Mouse (Mus musculus) heart, postnatal 0 days (tissue): ENCODE results near the gene Nox3.

ENCODE experiments used
- CTCF ChIP-seq: IDR thresholded peaks from 2 replicates; pipeline ENCODE4 v1.5.1; 2016; ENCODE audit warnings: antibody characterized with exemption, control low read depth, low read depth
- EP300 ChIP-seq: IDR thresholded peaks from 2 replicates; pipeline ENCODE4 v1.6.1; 2016; ENCODE audit warnings: antibody characterized with exemption, low read depth

DNA sequence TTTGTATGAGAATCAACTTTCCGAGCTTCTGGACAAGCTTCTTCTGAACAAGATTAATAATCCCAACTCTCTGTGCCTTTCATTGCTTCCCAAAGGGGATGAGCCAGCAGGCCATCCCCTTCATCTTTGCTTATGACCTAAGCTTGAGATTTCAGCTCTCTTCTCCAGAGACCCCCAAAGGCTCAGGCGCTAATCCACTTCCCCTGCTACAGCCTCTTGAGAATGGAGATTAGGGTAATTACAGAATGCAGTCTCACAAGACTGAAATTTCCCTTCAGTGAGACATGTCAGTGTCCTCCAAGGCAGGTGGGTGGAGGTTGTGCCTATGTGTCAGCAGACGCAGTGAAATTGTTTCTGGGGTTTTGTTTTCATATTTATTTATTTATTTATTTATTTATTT, 45.7 kb downstream of the Nox3 start:
- TF ChIP-seq EP300 = no peak
- no peak for TF ChIP-seq CTCF
